Mouse (Mus musculus): Measurements from ENCODE around the gene Arhgdib.

DNA sequence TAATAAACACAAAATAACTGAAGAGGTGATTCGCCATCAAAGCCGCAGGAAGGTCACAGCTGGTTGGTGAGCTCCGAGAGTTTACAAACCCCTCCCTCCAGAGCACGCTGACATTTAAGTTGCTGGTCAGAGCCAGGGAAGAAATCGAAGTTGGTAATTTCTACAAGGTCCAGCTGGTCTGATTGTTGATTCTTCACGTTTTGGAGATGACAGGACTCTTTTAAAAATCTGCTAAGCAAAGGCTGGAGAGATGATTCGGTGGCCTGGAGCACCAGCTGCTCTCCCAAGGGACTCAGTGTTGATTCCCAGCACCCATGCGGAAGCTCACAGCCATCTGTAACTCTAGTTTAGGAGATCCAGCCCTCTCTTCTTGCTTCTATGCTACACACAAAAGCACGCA lies 5.3 kb downstream of the Arhgdib start:
- no peak for TF ChIP-seq CTCF (IDR thresholded peaks at IDR 0.05; ENCODE audit: low read depth, low read length)
- no peak for TF ChIP-seq POLR2A (IDR thresholded peaks at IDR 0.05; ENCODE audit: borderline replicate concordance, low read depth, low read length)

Measured in bone marrow macrophage, adult 2 months (primary cell).